Mouse (Mus musculus) testis, adult 2 months (tissue): ENCODE data around the gene Lgr4. TPM values are rescaled to one million over a fixed set of nuclear protein-coding genes. Genes with fewer than 3 reads are reported as not detected.
A peak's percentile ranks its signal among the peaks of the same experiment; 100 is the strongest.

ENCODE experiments used
- H3K27ac ChIP-seq: fragments of 200-500 bp; 2 replicates; pipeline ENCODE4 v1.5.1; 2012; ENCODE audit warnings: low read depth, low read length; ENCODE audit not compliant: control insufficient read depth, insufficient read depth
- H3K27me3 ChIP-seq: fragments of 200-500 bp; 2 replicates; pipeline ENCODE4 v1.6.1; 2012; ENCODE audit warnings: mild to moderate bottlenecking, low read length, moderate library complexity; ENCODE audit not compliant: control insufficient read depth, insufficient read depth
- H3K36me3 ChIP-seq: fragments of 200-500 bp; 2 replicates; pipeline ENCODE4 v1.6.1; 2012; ENCODE audit warnings: mild to moderate bottlenecking, low read length; ENCODE audit not compliant: control insufficient read depth, insufficient read depth
- H3K4me1 ChIP-seq: fragments of 200-500 bp; 2 replicates; pipeline ENCODE4 v1.6.1; 2012; ENCODE audit warnings: low read length; ENCODE audit not compliant: control insufficient read depth, insufficient read depth
- H3K4me3 ChIP-seq: fragments of 200-500 bp; 2 replicates; pipeline ENCODE4 v1.5.1; 2012; ENCODE audit warnings: low read depth, mild to moderate bottlenecking, low read length, moderate library complexity, mixed read lengths; ENCODE audit not compliant: control insufficient read depth
- CTCF ChIP-seq: fragments of 200-500 bp; IDR thresholded peaks from 2 replicates; pipeline ENCODE4 v1.5.1; 2012; ENCODE audit warnings: low read depth, mild to moderate bottlenecking, inconsistent platforms, low read length, moderate library complexity; ENCODE audit not compliant: control insufficient read depth, insufficient read depth, insufficient replicate concordance
- POLR2A ChIP-seq: fragments of 200-500 bp; IDR thresholded peaks from 2 replicates; pipeline ENCODE4 v1.6.1; 2012; ENCODE audit warnings: low read depth, mild to moderate bottlenecking, inconsistent platforms, low read length, moderate library complexity; ENCODE audit not compliant: control insufficient read depth
- polyA plus RNA-seq: library from polyadenylated mRNA; depleted of rRNA; stranded (reverse); fragments of >200 nt; gene quantifications from 2 replicates; pipeline ENCODE4 v1.2.3, GENCODE M21; 2012

Lgr4 gene
- polyA plus RNA-seq, 1 experiment: 4.3 TPM

- Histone ChIP-seq H3K36me3 (no peaks in the 10 kb centered on the region), H3K4me3 (no peak overlapping the region), H3K27ac (no peak overlapping the region), H3K27me3 (no peaks in the 10 kb centered on the region), H3K4me1 (no peaks in the 10 kb centered on the region)
- TF ChIP-seq POLR2A (no peak), CTCF (no peak)
These were observed 33.6 kb downstream of the Lgr4 start for GRCm38 (mm10) chr2:109951050-109951449.

GRCm38 (mm10) chr2:109953048-109953717 is 35.7 kb downstream of the Lgr4 start:
- H3K4me1 ChIP-seq: no peaks in the 10 kb centered on the region
- no peak overlapping the region for H3K4me3 ChIP-seq
- no peaks in the 10 kb centered on the region for H3K27me3 ChIP-seq
- H3K36me3 ChIP-seq: no peaks in the 10 kb centered on the region
- no peak for TF ChIP-seq CTCF
- no peak for TF ChIP-seq POLR2A
- H3K27ac ChIP-seq: no peak overlapping the region

- no peaks in the 10 kb centered on the region for H3K36me3 ChIP-seq
- no peak for TF ChIP-seq CTCF
- no peak for TF ChIP-seq POLR2A
- H3K4me1 ChIP-seq: no peaks in the 10 kb centered on the region
- H3K4me3 ChIP-seq: no peak overlapping the region
- no peak overlapping the region for H3K27ac ChIP-seq
- no peaks in the 10 kb centered on the region for H3K27me3 ChIP-seq
These were observed 36.4 kb downstream of the Lgr4 start for GRCm38 (mm10) chr2:109953893-109954292.

- Histone ChIP-seq H3K27ac (peak overlapping the region; percentile 43; the same call in 1 of the 2 replicates), H3K4me3 (no peak overlapping the region), H3K36me3 (no peaks in the 10 kb centered on the region), H3K27me3 (no peaks in the 10 kb centered on the region), H3K4me1 (no peaks in the 10 kb centered on the region)
- no peak for TF ChIP-seq POLR2A
- no peak for TF ChIP-seq CTCF
These were observed 37.6 kb downstream of the Lgr4 start for GRCm38 (mm10) chr2:109955060-109955459.

GRCm38 (mm10) chr2:109955910-109956309 is 38.5 kb downstream of the Lgr4 start:
- no peaks in the 10 kb centered on the region for H3K4me1 ChIP-seq
- no peaks in the 10 kb centered on the region for H3K36me3 ChIP-seq
- H3K4me3 ChIP-seq: no peak overlapping the region
- no peaks in the 10 kb centered on the region for H3K27me3 ChIP-seq
- no peak overlapping the region for H3K27ac ChIP-seq
- TF ChIP-seq CTCF (no peak), POLR2A (no peak)

- Histone ChIP-seq H3K27ac (0 out of 2 replicates have a peak overlapping the region, but pooled peaks have one; percentile 8), H3K4me3 (no peak overlapping the region), H3K27me3 (no peaks in the 10 kb centered on the region), H3K4me1 (no peaks in the 10 kb centered on the region), H3K36me3 (no peaks in the 10 kb centered on the region)
- TF ChIP-seq CTCF: no peak
These were observed 39.3 kb downstream of the Lgr4 start for GRCm38 (mm10) chr2:109956785-109957184.

- TF ChIP-seq CTCF (no peak), POLR2A (no peak)
- no peaks in the 10 kb centered on the region for H3K36me3 ChIP-seq
- no peak overlapping the region for H3K27ac ChIP-seq
- no peak overlapping the region for H3K4me3 ChIP-seq
- H3K27me3 ChIP-seq: no peaks in the 10 kb centered on the region
- H3K4me1 ChIP-seq: no peaks in the 10 kb centered on the region
These were observed 41.4 kb downstream of the Lgr4 start for GRCm38 (mm10) chr2:109958692-109959406.
